Mouse (Mus musculus): Measurements from ENCODE around the gene Gm7271. TPM values are rescaled to one million over a fixed set of nuclear protein-coding genes. Genes with fewer than 3 reads are reported as not detected.

Gene Gm7271
- polyA plus RNA-seq, 1 experiment from 2014 or later = 0.86 TPM

GRCm38 (mm10) chr5:76543200-76543599 is 59.4 kb downstream of the Gm7271 start:
- WGBS = 93% methylated on average over 8 of the region's 8 CpGs
- no peak for ATAC-seq
- peaks cover 36% of the 10 kb centered on the region for H3K36me3 ChIP-seq (ENCODE audit: control insufficient read depth, insufficient read depth, low read length)

GRCm38 (mm10) chr5:76550426-76550825 is 66.6 kb downstream of the Gm7271 start:
- Histone ChIP-seq H3K4me2 (ENCODE audit: low read length) (no peak overlapping the region), H3K4me1 (ENCODE audit: control insufficient read depth, insufficient read depth, low read depth, low read length) (no peaks in the 10 kb centered on the region), H3K9ac (ENCODE audit: low read depth, low read length) (no peak overlapping the region), H3K36me3 (ENCODE audit: control insufficient read depth, insufficient read depth, low read length) (peaks cover 8% of the 10 kb centered on the region), H3K27me3 (replicated peaks; ENCODE audit: control insufficient read depth, insufficient read depth, low read length) (no peaks in the 10 kb centered on the region), H3K4me3 (ENCODE audit: low read length) (no peak overlapping the region), H3K9me3 (ENCODE audit: control insufficient read depth, low read length) (no peaks in the 10 kb centered on the region), H3K27ac (ENCODE audit: low read depth, low read length) (no peak overlapping the region)
- no peak for ATAC-seq
- WGBS = 92% methylated on average over 8 of the region's 8 CpGs

More at GRCm38 (mm10) chr5:76543200-76543599, 59.4 kb downstream of the Gm7271 start:
- Histone ChIP-seq H3K27me3 (replicated peaks; ENCODE audit: control insufficient read depth, insufficient read depth, low read length) (no peaks in the 10 kb centered on the region), H3K4me2 (ENCODE audit: low read length) (no peak overlapping the region), H3K4me1 (ENCODE audit: control insufficient read depth, insufficient read depth, low read depth, low read length) (no peaks in the 10 kb centered on the region), H3K9me3 (ENCODE audit: control insufficient read depth, low read length) (no peaks in the 10 kb centered on the region), H3K27ac (ENCODE audit: low read depth, low read length) (no peak overlapping the region), H3K4me3 (ENCODE audit: low read length) (no peak overlapping the region), H3K9ac (ENCODE audit: low read depth, low read length) (no peak overlapping the region)

- H3K27ac ChIP-seq (ENCODE audit: low read depth, low read length) = no peak overlapping the region
- ATAC-seq = no peak
- no peaks in the 10 kb centered on the region for H3K9me3 ChIP-seq (ENCODE audit: control insufficient read depth, low read length)
- WGBS = 28% methylated on average over 3 of the region's 3 CpGs
- H3K36me3 ChIP-seq (ENCODE audit: control insufficient read depth, insufficient read depth, low read length) = peaks cover 53% of the 10 kb centered on the region
- no peak overlapping the region for H3K4me3 ChIP-seq (ENCODE audit: low read length)
- no peaks in the 10 kb centered on the region for H3K27me3 ChIP-seq (replicated peaks; ENCODE audit: control insufficient read depth, insufficient read depth, low read length)
- no peak overlapping the region for H3K4me2 ChIP-seq (ENCODE audit: low read length)
- no peaks in the 10 kb centered on the region for H3K4me1 ChIP-seq (ENCODE audit: control insufficient read depth, insufficient read depth, low read depth, low read length)
- H3K9ac ChIP-seq (ENCODE audit: low read depth, low read length) = no peak overlapping the region
Observed at GRCm38 (mm10) chr5:76565321-76565720, 81.5 kb downstream of the Gm7271 start.

Other genes starting within 250 kb of the Gm7271 start
- gene Clock, start 179.2 kb upstream of the Gm7271 start, polyA plus RNA-seq (2015; fragmentation: Nextera tagmentation; extraction: Ambion mirVana) = 13.1 TPM in 2 replicates
- not detected in 2 replicates for gene Pdcl2, start 152.9 kb upstream of the Gm7271 start, polyA plus RNA-seq (2015; fragmentation: Nextera tagmentation; extraction: Ambion mirVana)
- gene Nmu, start 120.3 kb upstream of the Gm7271 start, polyA plus RNA-seq (2015; fragmentation: Nextera tagmentation; extraction: Ambion mirVana) = 1.7 and 2.3 TPM in 2 replicates
- gene Exoc1, start 45.3 kb downstream of the Gm7271 start, polyA plus RNA-seq (2015; fragmentation: Nextera tagmentation; extraction: Ambion mirVana) = 53.2 and 56.7 TPM in 2 replicates
- 3.1 and 3.4 TPM in 2 replicates for gene Cep135, start 104.7 kb downstream of the Gm7271 start, polyA plus RNA-seq (2015; fragmentation: Nextera tagmentation; extraction: Ambion mirVana)
- 51.0 and 53.4 TPM in 2 replicates for gene C530008M17Rik, start 172.5 kb downstream of the Gm7271 start, polyA plus RNA-seq (2015; fragmentation: Nextera tagmentation; extraction: Ambion mirVana)